Mouse (Mus musculus) heart, adult 2 months (tissue): ENCODE results near the gene Phyhd1.

Experiments
- CTCF ChIP-seq: fragments of 200-600 bp; IDR thresholded peaks from 2 replicates; pipeline ENCODE4 v1.8.1; 2022; ENCODE audit warnings: antibody characterized with exemption, mild to moderate bottlenecking, moderate library complexity
- POLR2A ChIP-seq: fragments of 200-500 bp; IDR thresholded peaks from 2 replicates; pipeline ENCODE4 v1.6.1; 2011; ENCODE audit warnings: mild to moderate bottlenecking, low read depth, low read length, control low read depth; ENCODE audit not compliant: insufficient read depth

DNA sequence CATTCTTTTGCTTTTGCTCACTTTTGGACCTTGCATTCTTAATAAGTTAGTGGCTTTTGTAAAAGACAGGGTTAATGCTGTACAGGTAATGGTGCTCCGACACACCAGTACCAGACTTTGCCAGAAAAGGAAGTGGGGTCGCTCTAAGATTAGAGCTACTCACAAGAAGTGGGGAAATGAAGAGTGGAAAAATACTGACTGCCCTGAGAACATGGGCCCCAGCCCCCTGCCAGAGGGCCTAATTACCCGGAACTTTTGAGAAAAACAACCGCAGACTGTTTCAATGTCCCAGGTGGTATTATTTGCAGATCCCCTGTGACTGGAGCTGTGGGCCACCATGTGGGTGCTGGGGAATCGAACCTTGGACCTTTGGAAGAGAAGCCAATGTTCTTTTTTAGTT lies 30.4 kb upstream of the Phyhd1 start:
- TF ChIP-seq CTCF (no peak), POLR2A (no peak)
